Mouse (Mus musculus) erythroblast, embryonic 14.5 days (primary cell): ENCODE measurements around the gene Dusp2. TPM values are rescaled to one million over a fixed set of nuclear protein-coding genes. Genes with fewer than 3 reads are reported as not detected.

ENCODE experiments used
- H3K27me3 ChIP-seq: 2 replicates; pipeline ENCODE4 v1.6.1; 2012; ENCODE audit warnings: inconsistent platforms; ENCODE audit not compliant: control insufficient read depth
- H3K36me3 ChIP-seq: 2 replicates; pipeline ENCODE4 v1.6.1; 2012; ENCODE audit warnings: mild to moderate bottlenecking, inconsistent platforms; ENCODE audit not compliant: control insufficient read depth
- H3K4me1 ChIP-seq: 2 replicates; pipeline ENCODE4 v1.6.1; 2012; ENCODE audit warnings: inconsistent platforms; ENCODE audit not compliant: control insufficient read depth
- H3K4me3 ChIP-seq: replicated peaks from 2 replicates; pipeline ENCODE3; 2012; ENCODE audit warnings: moderate library complexity, mild to moderate bottlenecking, inconsistent platforms
- H3K9me3 ChIP-seq: 2 replicates; pipeline ENCODE4 v1.6.1; 2012; ENCODE audit warnings: low read length, inconsistent platforms, mixed read lengths; ENCODE audit not compliant: control insufficient read depth
- GATA1 ChIP-seq: IDR thresholded peaks from 2 replicates; pipeline ENCODE4 v1.6.1; 2012; ENCODE audit warnings: low read length, inconsistent platforms, mixed read lengths
- TAL1 ChIP-seq: IDR thresholded peaks from 3 replicates; pipeline ENCODE4 v1.6.1; 2012; ENCODE audit warnings: low read length, inconsistent platforms, mixed read lengths
- polyA plus RNA-seq: library from polyadenylated mRNA; stranded (reverse); fragments of >175 nt; gene quantifications from 2 replicates; pipeline ENCODE4 v1.2.3, GENCODE M21; 2012

Gene Dusp2
- polyA plus RNA-seq, 1 experiment = 0.05 TPM

DNA sequence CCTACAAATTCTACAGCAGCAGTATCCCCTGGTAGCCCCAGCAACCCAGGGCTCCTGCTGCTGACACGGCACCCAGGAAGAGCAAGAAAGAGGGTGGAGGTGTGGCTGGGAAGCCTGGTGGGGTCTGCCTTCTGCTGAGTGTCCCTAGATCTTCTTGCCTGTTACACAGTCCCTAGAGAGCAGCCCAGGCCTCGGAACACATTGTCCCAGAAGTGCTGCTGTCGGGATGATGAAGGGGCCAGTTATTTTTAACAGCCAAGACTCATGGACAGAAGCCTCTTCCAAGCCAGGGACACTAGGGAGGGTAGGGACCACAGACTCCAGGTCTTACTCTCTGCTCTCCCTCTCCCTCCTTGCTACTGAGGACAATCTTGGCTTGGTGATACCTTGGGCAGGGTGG is 43.3 kb downstream of the Dusp2 start:
- no peaks in the 10 kb centered on the region for H3K9me3 ChIP-seq
- peaks cover 63% of the 10 kb centered on the region for H3K4me1 ChIP-seq
- TF ChIP-seq GATA1 = no peak
- no peak for TF ChIP-seq TAL1
- H3K27me3 ChIP-seq = no peaks in the 10 kb centered on the region
- no peak overlapping the region for H3K4me3 ChIP-seq
- peaks cover 44% of the 10 kb centered on the region for H3K36me3 ChIP-seq

DNA sequence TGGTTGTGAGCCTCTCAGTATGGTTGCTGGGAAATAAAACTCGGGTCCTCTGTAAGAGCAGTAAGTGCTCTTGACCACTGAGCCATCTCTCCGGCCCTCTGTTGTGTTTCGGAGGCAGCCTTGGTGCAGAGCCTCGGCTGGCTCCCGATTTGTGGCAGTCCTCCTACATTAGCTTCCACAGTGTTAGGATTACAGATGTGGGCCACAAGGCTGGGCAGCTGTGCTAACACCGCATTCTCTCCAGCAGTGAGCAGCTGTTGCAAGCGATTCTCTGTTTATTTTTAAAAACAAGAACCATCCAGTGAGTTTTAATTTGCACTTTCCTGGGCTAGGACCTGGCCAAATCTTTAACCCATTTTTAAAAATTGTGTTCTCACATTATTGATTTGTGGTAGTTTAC is 47.9 kb downstream of the Dusp2 start:
- peaks cover 52% of the 10 kb centered on the region for H3K36me3 ChIP-seq
- H3K4me3 ChIP-seq = no peak overlapping the region
- TF ChIP-seq GATA1 (no peak), TAL1 (no peak)
- H3K27me3 ChIP-seq = no peaks in the 10 kb centered on the region
- peaks cover 28% of the 10 kb centered on the region for H3K4me1 ChIP-seq
- no peaks in the 10 kb centered on the region for H3K9me3 ChIP-seq

DNA sequence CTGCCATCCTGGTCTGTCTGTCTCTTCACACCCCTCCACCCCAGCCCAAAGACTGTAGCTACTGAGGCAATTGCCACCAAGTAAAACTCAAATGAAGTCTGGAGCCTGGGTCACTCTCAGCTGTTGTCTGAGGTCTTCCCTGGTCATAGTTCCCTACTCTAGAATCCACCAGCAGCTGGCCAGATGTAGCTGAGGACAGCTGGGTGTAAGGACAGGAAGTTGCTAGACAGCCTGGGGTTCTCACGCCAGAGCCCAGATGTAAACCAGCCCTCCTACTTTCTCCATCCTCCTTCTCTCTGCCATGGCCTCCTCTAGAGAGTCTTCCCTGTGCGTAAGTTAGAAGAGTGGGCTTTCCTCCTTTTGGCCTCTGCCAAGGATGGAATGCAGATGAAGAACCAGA is 51.6 kb downstream of the Dusp2 start:
- H3K4me1 ChIP-seq = peaks cover 14% of the 10 kb centered on the region
- no peak for TF ChIP-seq TAL1
- TF ChIP-seq GATA1 = no peak
- no peaks in the 10 kb centered on the region for H3K27me3 ChIP-seq
- H3K9me3 ChIP-seq = no peaks in the 10 kb centered on the region
- no peak overlapping the region for H3K4me3 ChIP-seq
- peaks cover 39% of the 10 kb centered on the region for H3K36me3 ChIP-seq

Other genes with a start within 250 kb of the Dusp2 start
- 3.9 and 6.2 TPM in 2 replicates for gene Ncaph, start 202.2 kb upstream of the Dusp2 start, polyA plus RNA-seq
- gene Itpripl1, start 192.7 kb upstream of the Dusp2 start, polyA plus RNA-seq = 0.47 and 0.61 TPM in 2 replicates
- gene 1810024B03Rik, start 127.9 kb upstream of the Dusp2 start, polyA plus RNA-seq = not detected in 2 replicates
- gene Snrnp200, start 127.8 kb upstream of the Dusp2 start, polyA plus RNA-seq = 0.90 and 0.97 TPM in 2 replicates
- gene Ciao1, start 88.3 kb upstream of the Dusp2 start, polyA plus RNA-seq = 2.2 and 3.3 TPM in 2 replicates
- gene Tmem127, start 88.3 kb upstream of the Dusp2 start, polyA plus RNA-seq = 1.6 and 1.9 TPM in 2 replicates
- 1.1 and 1.5 TPM in 2 replicates for gene Stard7, start 65.9 kb upstream of the Dusp2 start, polyA plus RNA-seq
- not detected in 2 replicates for gene Astl, start 2.5 kb downstream of the Dusp2 start, polyA plus RNA-seq
- gene Adra2b, start 27.0 kb downstream of the Dusp2 start, polyA plus RNA-seq = 1.9 and 2.4 TPM in 2 replicates
- 0.27 and 0.45 TPM in 2 replicates for gene Gpat2, start 89.0 kb downstream of the Dusp2 start, polyA plus RNA-seq
- gene Fahd2a, start 108.4 kb downstream of the Dusp2 start, polyA plus RNA-seq = 3.5 and 4.5 TPM in 2 replicates
- gene Kcnip3, start 185.9 kb downstream of the Dusp2 start, polyA plus RNA-seq = 0.05 TPM in 1 of 2 replicates, not detected in the other
- not detected in 2 replicates for gene Prom2, start 205.3 kb downstream of the Dusp2 start, polyA plus RNA-seq